ENCODE assay signal across 7 mouse cellular contexts in the genomic region with DNA sequence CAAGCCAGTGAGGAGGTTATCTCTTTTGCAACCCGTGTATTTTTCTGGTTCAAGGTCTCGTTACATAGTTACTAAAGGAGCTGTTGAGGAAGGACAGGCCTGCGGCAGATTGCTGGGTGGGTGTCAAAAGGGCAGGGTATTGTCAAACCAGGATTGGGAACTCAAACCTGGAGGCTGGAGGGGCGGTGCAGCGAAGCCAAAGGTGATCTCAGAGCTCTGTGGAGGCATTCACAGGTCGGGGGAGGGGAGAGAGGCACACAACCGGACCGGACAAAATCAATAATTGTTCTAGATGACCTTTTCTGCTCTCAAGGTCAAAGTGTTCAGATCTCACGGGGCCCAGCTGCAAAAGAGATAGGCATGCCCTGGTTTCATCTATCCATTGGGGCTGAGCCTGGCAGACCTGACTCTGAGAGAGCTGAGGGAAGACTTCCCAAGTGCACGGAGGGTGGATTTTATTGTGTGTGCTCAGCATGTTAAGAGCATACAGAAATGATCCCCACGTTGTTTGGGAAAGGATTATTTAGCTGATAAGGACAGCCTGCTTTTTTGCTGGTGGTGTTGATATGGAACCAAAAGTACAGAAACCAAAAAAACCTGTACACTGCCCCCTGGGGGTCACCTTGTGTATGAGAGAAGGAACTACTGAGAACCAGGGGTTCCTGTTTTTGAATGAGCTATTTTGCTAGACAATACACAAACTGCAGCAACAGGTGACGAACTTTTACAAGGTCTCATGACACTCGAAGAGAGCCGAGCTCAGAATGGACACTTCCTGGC. TPM values are rescaled to one million over a fixed set of nuclear protein-coding genes. Genes with fewer than 3 reads are reported as not detected.
DNase-seq lines count a peak whose midpoint lies in the region; ATAC-seq and TF ChIP-seq lines count a peak whose summit lies in the region.

No protein-coding gene starts in this region.

- H3K4me2 ChIP-seq in lung, postnatal 0 days (replicated peaks; ENCODE audit: low read depth, low read length): no peak overlapping the region

- H3K4me1 ChIP-seq in bone marrow macrophage, adult 2 months (ENCODE audit: control insufficient read depth, insufficient read depth, low read length): no peaks in the 10 kb centered on the region
- H3K4me1 ChIP-seq in lung, postnatal 0 days (ENCODE audit: insufficient read depth, low read depth, low read length): peaks cover 14% of the 10 kb centered on the region; the same call in 1 of the 2 replicates
- peaks cover 2% of the 10 kb centered on the region; the same call in 1 of the 2 replicates for H3K4me1 ChIP-seq in small intestine, adult 2 months (ENCODE audit: control insufficient read depth, insufficient read depth, insufficient read length, low read length)

- no peak overlapping the region for H3K27ac ChIP-seq in bone marrow macrophage, adult 2 months (ENCODE audit: insufficient read depth, low read depth, low read length)
- no peak overlapping the region for H3K27ac ChIP-seq in lung, postnatal 0 days (ENCODE audit: low read length)
- H3K27ac ChIP-seq in small intestine, adult 2 months (ENCODE audit: insufficient read depth, low read depth, low read length): no peak overlapping the region

- TF ChIP-seq POLR2A in bone marrow macrophage, adult 2 months (IDR thresholded peaks at IDR 0.05; ENCODE audit: borderline replicate concordance, low read depth, low read length): no peak
- TF ChIP-seq POLR2A in small intestine, adult 2 months (IDR thresholded peaks at IDR 0.05; ENCODE audit: low read depth, low read length): no peak

- DNase-seq in urinary bladder, adult 18-20 months (ENCODE audit: low spot score in 2 of 2): peak; percentile 22 to 55
- no peak for DNase-seq in urinary bladder, adult 2 months (ENCODE audit: low spot score)
- DNase-seq in kidney, postnatal 25 days: peak; percentile 64 to 85
- DNase-seq in lung, postnatal 0 days (ENCODE audit: low spot score): peak; percentile 73

- H3K4me3 ChIP-seq in bone marrow macrophage, adult 2 months (ENCODE audit: insufficient read depth, low read length): no peak overlapping the region
- H3K4me3 ChIP-seq in lung, postnatal 0 days (ENCODE audit: low read depth, low read length): no peak overlapping the region
- H3K4me3 ChIP-seq in small intestine, adult 2 months (ENCODE audit: low read depth, low read length): no peak overlapping the region

- 40% methylated on average over 14 of the region's 14 CpGs for WGBS in lung, postnatal 0 days
- WGBS in small intestine, adult 2 months: 18% methylated on average over 14 of the region's 14 CpGs

- H3K36me3 ChIP-seq in lung, postnatal 0 days (ENCODE audit: insufficient read depth, low read length): no peaks in the 10 kb centered on the region
- no peaks in the 10 kb centered on the region for H3K36me3 ChIP-seq in small intestine, adult 2 months (ENCODE audit: control insufficient read depth, insufficient read depth, low read length)

- no peaks in the 10 kb centered on the region for H3K9me3 ChIP-seq in lung, postnatal 0 days (ENCODE audit: low read length)

- TF ChIP-seq CTCF in bone marrow macrophage, adult 2 months (IDR thresholded peaks at IDR 0.05; ENCODE audit: low read depth, low read length): 0 out of 2 replicates have a peak, but pooled peaks have one; percentile 7
- peak; percentile 64 for TF ChIP-seq CTCF in lung, postnatal 0 days (IDR thresholded peaks at IDR 0.05)
- TF ChIP-seq CTCF in small intestine, adult 2 months (IDR thresholded peaks at IDR 0.05; ENCODE audit: extremely low read depth, insufficient read length, insufficient replicate concordance, low read depth, low read length): peak; percentile 20; the same call in 1 of the 2 replicates

- no peak overlapping the region for H3K9ac ChIP-seq in lung, postnatal 0 days (replicated peaks; ENCODE audit: low read depth)

- 0 out of 2 replicates have a peak, but pooled peaks have one; percentile 32 for ATAC-seq in frontal cortex, adult (ENCODE audit: low TSS enrichment)
- no peak for ATAC-seq in lung, postnatal 0 days

- TF ChIP-seq EP300 in lung, postnatal 0 days (IDR thresholded peaks at IDR 0.05): no peak

- peaks cover 10% of the 10 kb centered on the region for H3K27me3 ChIP-seq in lung, postnatal 0 days (replicated peaks; ENCODE audit: insufficient read depth, low read length)
- peaks cover 21% of the 10 kb centered on the region for H3K27me3 ChIP-seq in small intestine, adult 2 months (ENCODE audit: control insufficient read depth, insufficient read depth, low read length)

RNA-seq across cellular contexts. Expression of a gene that starts 1.8 kb away (rescaled TPM):
- 0.15 and 0.21 TPM in 2 replicates for polyA plus RNA-seq in urinary bladder, adult 2 months (2012; rRNA removed)
- polyA plus RNA-seq in bone marrow macrophage, adult 2 months (2012; ENCODE audit: insufficient read depth, insufficient read length, missing spikeins): not detected in 2 replicates
- polyA plus RNA-seq in lung, postnatal 0 days (2015; fragmentation: Nextera tagmentation; extraction: Ambion mirVana): 3.9 and 4.0 TPM in 2 replicates
- polyA plus RNA-seq in small intestine, adult 2 months (2012; rRNA removed): 0.23 and 2.2 TPM in 2 replicates

RNA-seq across cellular contexts. Expression of a gene that starts 31.6 kb away (rescaled TPM):
- 40.7 and 42.7 TPM in 2 replicates for polyA plus RNA-seq in urinary bladder, adult 2 months (2012; rRNA removed)
- polyA plus RNA-seq in bone marrow macrophage, adult 2 months (2012; ENCODE audit: insufficient read depth, insufficient read length, missing spikeins): 40.6 and 49.9 TPM in 2 replicates
- 18.6 and 19.0 TPM in 2 replicates for polyA plus RNA-seq in lung, postnatal 0 days (2015; fragmentation: Nextera tagmentation; extraction: Ambion mirVana)
- 30.2 and 50.2 TPM in 2 replicates for polyA plus RNA-seq in small intestine, adult 2 months (2012; rRNA removed)

RNA-seq across cellular contexts. Expression of a gene that starts 32.6 kb away (rescaled TPM):
- polyA plus RNA-seq in urinary bladder, adult 2 months (2012; rRNA removed): 12.8 and 13.2 TPM in 2 replicates
- 17.7 and 24.3 TPM in 2 replicates for polyA plus RNA-seq in bone marrow macrophage, adult 2 months (2012; ENCODE audit: insufficient read depth, insufficient read length, missing spikeins)
- polyA plus RNA-seq in lung, postnatal 0 days (2015; fragmentation: Nextera tagmentation; extraction: Ambion mirVana): 14.3 and 15.1 TPM in 2 replicates
- polyA plus RNA-seq in small intestine, adult 2 months (2012; rRNA removed): 30.5 and 32.4 TPM in 2 replicates

Comparison
In these comparisons a context has a peak if more than half of its experiments do, and no peak if none do; other contexts are left out.
1. CTCF ChIP-seq: peak in every context shown above with its lines; median percentile 64 in lung, postnatal 0 days; 20 in small intestine, adult 2 months; 7 in bone marrow macrophage, adult 2 months.